Mouse (Mus musculus): Measurements from ENCODE around the gene Pgpep1. TPM values are rescaled to one million over a fixed set of nuclear protein-coding genes. Genes with fewer than 3 reads are reported as not detected.

The Pgpep1 gene
- polyA plus RNA-seq (2014; fragmentation: Illumina TruSeq; extraction: RNeasy Lipid Tissue Mini Kit (QIAGEN cat#74804); ENCODE audit: low replicate concordance), result 22.3 TPM

DNA sequence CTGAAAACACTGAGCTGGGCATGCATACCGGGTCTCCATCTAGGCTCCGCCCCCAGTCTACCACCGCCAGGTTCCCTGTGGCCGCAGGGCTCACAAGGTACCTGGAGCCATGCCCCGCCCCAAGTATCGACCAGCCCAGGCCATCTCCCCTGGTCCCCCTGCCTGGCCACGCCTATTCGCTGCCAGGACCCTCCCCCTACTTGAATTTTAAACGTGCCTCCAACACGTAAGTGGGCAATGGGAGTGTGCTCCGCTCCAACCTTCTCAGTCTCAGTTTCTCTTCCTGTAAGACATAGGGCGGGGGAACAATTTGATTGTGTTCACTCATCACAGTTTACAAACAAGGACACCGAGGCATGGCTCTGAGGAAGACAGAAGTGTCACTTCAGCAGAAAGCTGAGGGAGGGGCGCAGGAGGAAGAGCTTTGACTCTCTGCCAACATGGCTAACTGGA lies at the start of gene Pgpep1:
Gene Pgpep1 (minus strand): TSS at position 116 of the 453 bp plus-strand sequence.

DNA sequence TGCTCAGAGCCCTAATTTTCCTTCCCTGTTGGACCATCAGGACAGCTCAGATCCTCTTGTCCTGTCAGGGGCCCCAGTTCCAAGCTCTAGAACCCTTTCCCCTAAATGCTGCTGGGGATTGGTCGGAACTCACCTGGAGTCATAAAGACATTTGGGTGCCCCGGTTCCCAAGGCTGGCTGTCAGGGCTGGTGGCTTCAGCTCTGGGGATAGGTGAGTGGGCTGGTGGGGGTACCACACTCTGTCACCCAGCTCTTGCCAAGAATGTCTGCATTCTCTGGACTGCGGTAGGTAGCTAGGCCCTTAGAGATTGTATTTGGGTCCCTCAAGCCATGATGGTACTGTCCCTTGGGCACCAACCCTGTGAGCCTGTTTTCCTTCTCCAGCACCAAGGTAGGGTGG lies 43.1 kb upstream of the Pgpep1 start, which contains the start of gene Iqcn:
Gene Iqcn (plus strand): TSS at position 171 of the 400 bp plus-strand sequence.

DNA sequence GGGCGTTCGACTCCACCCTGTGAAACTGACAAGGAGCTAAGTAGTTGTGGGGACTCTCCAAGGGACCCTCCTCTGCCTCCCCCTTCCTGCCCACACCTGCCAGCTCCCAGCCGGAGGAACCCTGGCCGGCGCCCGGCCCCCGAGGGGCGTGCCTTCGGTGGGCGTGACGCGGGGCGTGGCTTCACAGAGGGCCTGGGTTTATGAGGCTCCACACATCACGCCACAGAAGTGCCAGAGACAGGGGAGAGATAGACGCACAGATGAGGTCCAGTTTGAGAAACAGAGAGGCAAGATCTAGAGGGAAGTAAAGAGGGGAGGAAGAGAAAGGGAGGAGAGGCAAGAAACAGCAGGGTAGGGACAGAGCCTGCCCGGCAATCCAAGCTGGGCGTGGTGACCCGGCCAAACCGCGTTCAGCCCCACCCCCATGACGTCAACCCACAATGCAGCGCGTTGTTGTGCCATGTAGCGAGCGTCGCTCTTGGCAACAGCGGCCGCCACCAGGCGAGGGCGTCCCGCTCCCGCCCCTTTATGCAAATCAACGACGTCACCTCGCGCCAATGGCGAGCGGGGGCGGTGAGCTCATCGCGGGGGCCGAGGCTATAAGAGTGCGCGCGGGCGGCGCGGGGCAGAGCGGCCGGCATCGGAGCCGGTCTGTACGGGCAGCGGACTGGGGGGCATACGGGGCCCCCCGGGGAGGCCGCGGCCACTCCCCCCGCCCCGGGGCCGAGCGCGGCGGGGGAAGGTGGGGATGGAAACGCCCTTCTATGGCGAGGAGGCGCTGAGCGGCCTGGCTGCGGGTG lies 38.3 kb upstream of the Pgpep1 start, which contains the start of gene Jund:
Gene Jund (plus strand): TSS at position 640 of the 800 bp plus-strand sequence.

DNA sequence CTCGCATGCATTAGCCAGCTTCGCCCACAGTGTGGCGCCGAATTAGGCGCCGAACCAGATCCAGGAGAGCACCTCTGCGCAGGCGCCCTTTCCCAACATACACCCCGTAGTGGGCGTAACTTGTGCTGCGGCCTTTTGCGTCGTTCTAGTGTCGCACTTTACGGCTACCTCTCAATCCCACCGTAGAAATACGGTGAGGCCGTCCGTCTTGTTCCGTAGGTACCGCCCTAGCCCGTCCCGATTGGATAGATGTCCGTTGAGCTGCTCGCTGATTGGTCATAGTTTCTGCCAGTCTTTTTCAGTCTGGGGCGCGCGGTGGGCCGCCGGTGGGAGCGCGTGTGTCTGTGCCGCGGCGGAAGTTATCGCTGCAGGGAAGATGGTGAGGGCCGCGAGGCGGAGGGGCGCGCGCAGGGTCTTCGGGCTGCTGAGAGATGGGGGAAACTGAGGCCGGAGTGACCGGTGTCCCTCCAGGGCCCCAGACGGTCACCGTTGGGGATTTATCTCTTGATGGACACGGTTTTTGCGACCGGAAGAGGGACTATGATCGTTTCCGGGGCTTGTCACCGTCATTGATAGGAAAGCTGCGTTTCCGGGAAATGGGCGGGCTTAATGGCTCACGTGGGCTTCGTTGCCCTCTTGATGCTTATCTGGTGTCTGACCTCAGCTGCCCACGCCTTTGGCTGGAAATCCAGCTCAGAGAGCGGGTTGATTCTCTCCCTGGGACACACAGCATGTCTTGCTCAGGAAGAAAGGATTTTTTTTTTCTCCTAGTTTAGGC lies 13.1 kb upstream of the Pgpep1 start, which contains the start of gene Lsm4:
Gene Lsm4 (plus strand): TSS at position 170 of the 778 bp plus-strand sequence.

DNA sequence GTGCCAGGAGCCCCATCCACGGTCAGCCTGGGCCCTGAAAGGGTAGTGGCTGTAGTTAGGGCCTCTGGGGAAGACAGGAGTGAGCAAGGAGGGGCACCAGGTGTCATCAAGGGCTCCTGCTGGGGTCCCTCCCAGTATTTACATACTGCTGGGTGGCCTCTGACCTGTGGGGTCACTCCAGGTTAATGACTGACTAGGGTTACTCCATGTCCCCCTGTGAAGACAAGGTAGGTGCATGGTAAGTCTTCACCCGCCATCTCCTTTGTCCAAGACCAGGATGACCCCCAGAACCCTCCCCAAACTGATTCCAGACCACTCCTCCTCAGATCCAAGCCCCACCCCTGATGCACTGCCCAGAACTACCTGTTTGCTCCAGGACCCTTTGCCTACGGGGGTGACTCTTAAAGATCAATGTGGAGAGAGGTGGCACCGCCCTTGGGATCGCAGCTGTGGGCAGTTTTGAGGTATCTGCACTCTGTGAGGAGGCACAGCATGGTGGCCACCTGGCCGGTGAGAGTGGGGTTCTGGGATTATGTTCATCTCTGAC lies 27.8 kb downstream of the Pgpep1 start, which contains the start of gene Gdf15:
Gene Gdf15 (minus strand): TSS at position 111 of the 547 bp plus-strand sequence.

DNA sequence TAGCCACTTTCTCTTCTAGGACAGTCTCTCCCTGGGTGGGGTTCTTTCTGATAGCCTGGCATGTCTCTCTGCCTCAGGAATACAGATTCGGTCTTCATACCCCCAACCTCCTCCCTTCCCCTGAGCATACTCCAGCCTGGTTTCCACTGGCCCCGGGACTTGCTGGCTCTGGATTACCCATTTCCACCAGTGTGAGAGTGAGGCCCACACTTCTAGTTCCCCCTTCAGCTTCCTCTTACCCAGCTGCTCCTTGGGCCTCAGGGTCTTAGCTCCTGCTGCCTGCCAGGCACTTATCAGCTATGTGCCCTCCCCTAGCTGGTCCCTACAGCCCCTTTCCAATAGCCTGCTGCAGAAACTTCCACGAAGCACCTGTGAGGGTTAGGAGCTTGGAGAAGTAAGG lies 44.3 kb downstream of the Pgpep1 start, which contains the start of gene Lrrc25:
Gene Lrrc25 (plus strand): TSS at position 262 of the 400 bp plus-strand sequence.

DNA sequence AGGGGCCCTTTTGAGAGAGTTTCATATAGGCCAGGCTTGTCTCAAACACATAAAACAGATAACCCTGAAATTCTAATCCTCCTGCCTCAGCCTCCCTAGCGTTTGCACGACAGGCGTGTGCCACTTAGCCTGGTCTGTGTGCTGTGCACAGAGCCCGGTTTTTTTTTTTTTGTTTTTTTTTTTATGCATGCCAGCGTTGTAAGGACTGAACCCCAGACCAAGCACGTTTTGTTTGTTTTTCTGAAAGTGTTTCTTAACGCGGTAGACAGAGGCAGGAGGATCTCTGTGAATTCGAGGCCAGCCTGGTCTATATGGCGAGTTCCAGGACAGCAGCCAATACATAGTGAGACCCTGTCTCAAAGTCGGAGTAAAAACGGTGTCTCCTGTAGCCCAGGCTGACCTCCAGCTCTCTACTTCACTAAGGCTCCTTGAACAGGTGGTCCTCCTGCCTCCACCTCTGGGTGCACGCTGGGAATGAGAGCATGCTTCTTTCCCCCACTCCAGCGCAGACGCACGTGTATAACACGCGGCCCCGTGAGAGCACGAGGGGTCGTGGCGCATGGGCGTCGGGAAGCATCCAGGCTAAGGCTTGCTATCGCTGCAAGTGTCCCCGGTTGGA lies 51.3 kb downstream of the Pgpep1 start, which contains the start of gene Ssbp4:
Gene Ssbp4 (minus strand): TSS at position 124 of the 619 bp plus-strand sequence.

Other genes starting within 250 kb of the Pgpep1 start
- 1.2 TPM for gene Crtc1, start 220.8 kb downstream of the Pgpep1 start, polyA plus RNA-seq (2014; fragmentation: Illumina TruSeq; extraction: RNeasy Lipid Tissue Mini Kit (QIAGEN cat#74804); ENCODE audit: low replicate concordance)
- gene Klhl26, start 183.4 kb downstream of the Pgpep1 start, polyA plus RNA-seq (2014; fragmentation: Illumina TruSeq; extraction: RNeasy Lipid Tissue Mini Kit (QIAGEN cat#74804); ENCODE audit: low replicate concordance), result 0.67 TPM
- not detected for gene Tmem59l, start 173.0 kb downstream of the Pgpep1 start, polyA plus RNA-seq (2014; fragmentation: Illumina TruSeq; extraction: RNeasy Lipid Tissue Mini Kit (QIAGEN cat#74804); ENCODE audit: low replicate concordance)
- not detected for gene Crlf1, start 167.2 kb downstream of the Pgpep1 start, polyA plus RNA-seq (2014; fragmentation: Illumina TruSeq; extraction: RNeasy Lipid Tissue Mini Kit (QIAGEN cat#74804); ENCODE audit: low replicate concordance)
- gene Rex1bd, start 153.6 kb downstream of the Pgpep1 start, polyA plus RNA-seq (2014; fragmentation: Illumina TruSeq; extraction: RNeasy Lipid Tissue Mini Kit (QIAGEN cat#74804); ENCODE audit: low replicate concordance), result not detected
- 2.6 TPM for gene Uba52, start 149.6 kb downstream of the Pgpep1 start, polyA plus RNA-seq (2014; fragmentation: Illumina TruSeq; extraction: RNeasy Lipid Tissue Mini Kit (QIAGEN cat#74804); ENCODE audit: low replicate concordance)
- gene Fkbp8, start 132.7 kb downstream of the Pgpep1 start, polyA plus RNA-seq (2014; fragmentation: Illumina TruSeq; extraction: RNeasy Lipid Tissue Mini Kit (QIAGEN cat#74804); ENCODE audit: low replicate concordance), result 3.3 TPM
- 4.3 TPM for gene Kxd1, start 132.4 kb downstream of the Pgpep1 start, polyA plus RNA-seq (2014; fragmentation: Illumina TruSeq; extraction: RNeasy Lipid Tissue Mini Kit (QIAGEN cat#74804); ENCODE audit: low replicate concordance)
- gene Ell, start 120.9 kb downstream of the Pgpep1 start, polyA plus RNA-seq (2014; fragmentation: Illumina TruSeq; extraction: RNeasy Lipid Tissue Mini Kit (QIAGEN cat#74804); ENCODE audit: low replicate concordance), result 0.74 TPM
- not detected for gene Isyna1, start 66.0 kb downstream of the Pgpep1 start, polyA plus RNA-seq (2014; fragmentation: Illumina TruSeq; extraction: RNeasy Lipid Tissue Mini Kit (QIAGEN cat#74804); ENCODE audit: low replicate concordance)
- gene Ssbp4, start 51.5 kb downstream of the Pgpep1 start, polyA plus RNA-seq (2014; fragmentation: Illumina TruSeq; extraction: RNeasy Lipid Tissue Mini Kit (QIAGEN cat#74804); ENCODE audit: low replicate concordance), result not detected
- not detected for gene Lrrc25, start 44.2 kb downstream of the Pgpep1 start, polyA plus RNA-seq (2014; fragmentation: Illumina TruSeq; extraction: RNeasy Lipid Tissue Mini Kit (QIAGEN cat#74804); ENCODE audit: low replicate concordance)
- gene Gdf15, start 27.9 kb downstream of the Pgpep1 start, polyA plus RNA-seq (2014; fragmentation: Illumina TruSeq; extraction: RNeasy Lipid Tissue Mini Kit (QIAGEN cat#74804); ENCODE audit: low replicate concordance), result not detected
- not detected for gene Lsm4, start 12.9 kb upstream of the Pgpep1 start, polyA plus RNA-seq (2014; fragmentation: Illumina TruSeq; extraction: RNeasy Lipid Tissue Mini Kit (QIAGEN cat#74804); ENCODE audit: low replicate concordance)
- 15.4 TPM for gene Jund, start 38.6 kb upstream of the Pgpep1 start, polyA plus RNA-seq (2014; fragmentation: Illumina TruSeq; extraction: RNeasy Lipid Tissue Mini Kit (QIAGEN cat#74804); ENCODE audit: low replicate concordance)
- gene Iqcn, start 43.1 kb upstream of the Pgpep1 start, polyA plus RNA-seq (2014; fragmentation: Illumina TruSeq; extraction: RNeasy Lipid Tissue Mini Kit (QIAGEN cat#74804); ENCODE audit: low replicate concordance), result not detected
- 3.4 TPM for gene Gm3336, start 58.2 kb upstream of the Pgpep1 start, polyA plus RNA-seq (2014; fragmentation: Illumina TruSeq; extraction: RNeasy Lipid Tissue Mini Kit (QIAGEN cat#74804); ENCODE audit: low replicate concordance)
- not detected for gene Pde4c, start 63.3 kb upstream of the Pgpep1 start, polyA plus RNA-seq (2014; fragmentation: Illumina TruSeq; extraction: RNeasy Lipid Tissue Mini Kit (QIAGEN cat#74804); ENCODE audit: low replicate concordance)
- gene Rab3a, start 94.3 kb upstream of the Pgpep1 start, polyA plus RNA-seq (2014; fragmentation: Illumina TruSeq; extraction: RNeasy Lipid Tissue Mini Kit (QIAGEN cat#74804); ENCODE audit: low replicate concordance), result 0.97 TPM
- gene Mpv17l2, start 100.6 kb upstream of the Pgpep1 start, polyA plus RNA-seq (2014; fragmentation: Illumina TruSeq; extraction: RNeasy Lipid Tissue Mini Kit (QIAGEN cat#74804); ENCODE audit: low replicate concordance), result 0.48 TPM
- gene Pik3r2, start 116.3 kb upstream of the Pgpep1 start, polyA plus RNA-seq (2014; fragmentation: Illumina TruSeq; extraction: RNeasy Lipid Tissue Mini Kit (QIAGEN cat#74804); ENCODE audit: low replicate concordance), result 0.45 TPM
- gene Mast3, start 144.7 kb upstream of the Pgpep1 start, polyA plus RNA-seq (2014; fragmentation: Illumina TruSeq; extraction: RNeasy Lipid Tissue Mini Kit (QIAGEN cat#74804); ENCODE audit: low replicate concordance), result 1.1 TPM
- gene Il12rb1, start 148.1 kb upstream of the Pgpep1 start, polyA plus RNA-seq (2014; fragmentation: Illumina TruSeq; extraction: RNeasy Lipid Tissue Mini Kit (QIAGEN cat#74804); ENCODE audit: low replicate concordance), result not detected
- gene Arrdc2, start 179.3 kb upstream of the Pgpep1 start, polyA plus RNA-seq (2014; fragmentation: Illumina TruSeq; extraction: RNeasy Lipid Tissue Mini Kit (QIAGEN cat#74804); ENCODE audit: low replicate concordance), result not detected
- gene Kcnn1, start 202.9 kb upstream of the Pgpep1 start, polyA plus RNA-seq (2014; fragmentation: Illumina TruSeq; extraction: RNeasy Lipid Tissue Mini Kit (QIAGEN cat#74804); ENCODE audit: low replicate concordance), result not detected
- not detected for gene Ccdc124, start 213.5 kb upstream of the Pgpep1 start, polyA plus RNA-seq (2014; fragmentation: Illumina TruSeq; extraction: RNeasy Lipid Tissue Mini Kit (QIAGEN cat#74804); ENCODE audit: low replicate concordance)
- not detected for gene Slc5a5, start 232.4 kb upstream of the Pgpep1 start, polyA plus RNA-seq (2014; fragmentation: Illumina TruSeq; extraction: RNeasy Lipid Tissue Mini Kit (QIAGEN cat#74804); ENCODE audit: low replicate concordance)
- 7.8 TPM for gene Rpl18a, start 237.0 kb upstream of the Pgpep1 start, polyA plus RNA-seq (2014; fragmentation: Illumina TruSeq; extraction: RNeasy Lipid Tissue Mini Kit (QIAGEN cat#74804); ENCODE audit: low replicate concordance)
- 0.85 TPM for gene Map1s, start 245.5 kb upstream of the Pgpep1 start, polyA plus RNA-seq (2014; fragmentation: Illumina TruSeq; extraction: RNeasy Lipid Tissue Mini Kit (QIAGEN cat#74804); ENCODE audit: low replicate concordance)